Mouse (Mus musculus) granulocyte monocyte progenitor cell, adult 5-6 weeks (primary cell): ENCODE measurements around the gene Hepacam. TPM values are rescaled to one million over a fixed set of nuclear protein-coding genes. Genes with fewer than 3 reads are reported as not detected.
A peak's percentile ranks its signal among the peaks of the same experiment; 100 is the strongest.

Source experiments
- ATAC-seq: replicated peaks from 2 replicates; pipeline ENCODE4 v1.8.0; 2016; ENCODE audit warnings: mild to moderate bottlenecking, moderate TSS enrichment, inconsistent platforms; ENCODE audit not compliant: poor library complexity, severe bottlenecking
- total RNA-seq, 2 experiments: library from RNA; stranded (forward) in 1 of 2; stranded (reverse) in 1 of 2; fragments of 200-712, 200-1000 nt in 1 of 2; fragments of >200 nt in 1 of 2; fragmentation: Nextera tagmentation in 1 of 2; gene quantifications; 2 replicates each; pipeline ENCODE4 v1.2.3; 2014 to 2017

The Hepacam gene
- total RNA-seq, 2 experiments from 2014 or later: not detected

DNA sequence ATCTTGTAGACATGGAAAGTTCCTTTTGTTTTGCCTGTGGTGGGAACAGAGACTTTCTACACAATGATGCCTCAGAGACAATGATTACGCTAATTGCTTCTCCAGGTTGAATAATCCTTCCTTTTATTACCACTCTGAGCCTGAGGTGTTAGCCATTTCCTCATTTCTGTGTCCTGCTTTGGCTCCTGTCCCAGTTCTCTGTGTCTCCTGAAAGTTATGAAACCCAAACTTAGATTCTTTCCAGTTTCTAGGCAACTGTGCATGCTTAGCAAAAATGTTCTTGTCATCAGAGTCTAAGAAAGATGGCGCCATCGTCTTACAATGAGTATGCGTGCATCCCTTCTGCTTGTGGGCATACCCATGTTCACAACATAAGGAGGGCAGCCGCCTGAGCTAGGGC is 8.6 kb downstream of the Hepacam start:
- peak; percentile 72 for ATAC-seq

DNA sequence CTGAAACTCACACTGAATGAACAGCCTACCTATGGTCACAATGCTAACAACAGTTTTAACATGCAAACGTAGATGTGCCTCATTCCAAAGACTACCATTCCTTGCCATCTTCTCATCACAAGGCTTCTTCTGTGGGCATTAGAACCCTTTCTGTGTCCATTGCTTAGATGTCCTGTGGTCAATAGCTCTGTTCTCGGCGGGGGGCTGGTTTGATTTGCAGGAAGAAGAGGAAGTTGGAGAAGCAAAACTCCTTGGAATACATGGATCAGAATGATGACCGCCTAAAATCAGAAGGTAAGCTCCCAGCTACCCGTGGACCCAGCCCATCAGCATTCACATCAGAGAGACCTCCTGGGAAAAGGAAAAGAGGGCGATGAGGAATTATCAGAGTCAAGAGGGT is 16.0 kb downstream of the Hepacam start:
- no peak for ATAC-seq

DNA sequence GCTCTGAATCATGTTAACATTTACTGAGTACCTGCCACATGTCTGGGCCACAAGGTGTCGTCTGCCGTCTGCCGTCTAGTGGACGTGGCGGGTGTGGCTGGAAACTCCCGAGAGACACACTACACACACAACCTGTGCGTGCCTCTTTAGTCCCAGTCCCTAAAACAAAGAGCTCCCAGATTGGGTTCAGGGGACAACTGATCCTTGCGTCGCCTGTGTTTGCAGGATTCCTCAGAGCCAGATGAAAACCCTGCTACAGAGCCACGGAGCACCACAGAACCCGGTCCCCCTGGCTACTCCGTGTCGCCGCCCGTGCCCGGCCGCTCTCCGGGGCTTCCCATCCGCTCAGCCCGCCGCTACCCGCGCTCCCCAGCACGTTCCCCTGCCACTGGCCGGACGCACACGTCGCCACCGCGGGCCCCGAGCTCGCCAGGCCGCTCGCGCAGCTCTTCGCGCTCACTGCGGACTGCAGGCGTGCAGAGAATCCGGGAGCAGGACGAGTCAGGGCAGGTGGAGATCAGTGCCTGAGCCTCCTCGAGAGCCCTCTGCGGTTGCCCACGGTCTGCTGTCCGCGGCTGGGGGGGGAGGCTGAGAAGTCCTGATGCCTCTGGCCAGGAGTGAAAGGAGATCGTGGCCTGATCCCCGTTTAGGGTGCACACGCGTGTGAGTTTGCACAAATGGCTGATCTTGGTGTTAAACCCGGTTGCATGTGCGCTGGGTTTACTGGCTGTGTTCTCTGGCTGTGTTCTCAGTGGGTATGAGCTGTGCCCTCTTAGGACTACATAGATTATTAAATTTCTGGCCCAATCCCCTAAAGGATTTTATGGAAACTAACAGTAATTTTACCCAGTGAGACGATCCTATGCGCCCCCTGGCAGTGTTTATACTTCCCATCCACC is 17.4 kb downstream of the Hepacam start:
- peak; percentile 78 for ATAC-seq

- no peak for ATAC-seq
Observed at GRCm38 (mm10) chr9:37390891-37391290, 23.7 kb downstream of the Hepacam start.

DNA sequence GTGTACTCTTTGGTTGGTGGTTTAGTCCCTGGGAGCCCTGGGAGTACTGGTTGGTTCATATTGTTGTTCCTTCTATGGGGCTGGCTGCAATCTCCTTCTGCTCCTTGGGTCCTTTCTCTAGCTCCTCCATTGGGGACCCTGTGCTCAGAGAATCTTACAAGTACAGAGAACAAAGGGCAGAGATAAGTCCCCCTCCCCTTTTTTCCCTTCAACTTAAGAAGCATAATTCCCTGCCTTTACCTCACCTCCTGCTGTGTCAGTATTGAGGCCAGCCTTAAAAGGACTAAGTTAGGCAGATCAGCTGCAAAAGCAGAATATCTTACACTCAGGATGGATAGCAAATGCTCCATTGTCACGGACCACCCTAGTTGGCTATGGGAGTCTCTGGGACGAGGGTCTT is 24.9 kb downstream of the Hepacam start:
- no peak for ATAC-seq

DNA sequence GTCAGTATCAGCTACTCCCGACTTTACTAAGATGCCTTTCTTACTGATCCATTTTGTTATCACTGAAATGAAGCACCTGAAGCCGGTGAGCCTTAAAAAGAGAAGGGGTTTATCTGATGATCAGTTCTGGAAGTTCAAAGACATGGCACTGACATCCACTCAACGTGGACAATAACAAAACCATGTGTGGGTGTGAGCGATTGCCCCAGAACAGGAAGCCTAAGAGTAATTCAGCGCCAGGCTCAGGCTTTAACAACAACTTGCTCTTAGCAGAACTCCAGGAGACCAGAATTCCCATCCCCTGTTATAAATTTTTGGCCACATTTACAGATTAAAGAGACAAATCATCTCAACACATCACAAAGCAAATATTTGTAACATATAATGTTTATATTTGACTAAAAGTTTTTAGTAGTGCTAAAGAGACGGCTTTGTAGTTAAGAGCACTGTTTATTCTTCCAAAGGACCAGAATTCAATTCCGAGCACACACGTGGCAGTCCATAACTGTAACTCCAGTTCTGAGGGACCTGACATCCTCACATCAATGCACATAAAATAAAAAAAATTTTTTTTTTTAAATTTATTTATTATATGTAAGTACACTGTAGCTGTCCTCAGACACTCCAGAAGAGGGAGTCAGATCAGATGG is 26.5 kb downstream of the Hepacam start:
- ATAC-seq: no peak

GRCm38 (mm10) chr9:37400585-37400984 is 33.4 kb downstream of the Hepacam start:
- no peak for ATAC-seq

DNA sequence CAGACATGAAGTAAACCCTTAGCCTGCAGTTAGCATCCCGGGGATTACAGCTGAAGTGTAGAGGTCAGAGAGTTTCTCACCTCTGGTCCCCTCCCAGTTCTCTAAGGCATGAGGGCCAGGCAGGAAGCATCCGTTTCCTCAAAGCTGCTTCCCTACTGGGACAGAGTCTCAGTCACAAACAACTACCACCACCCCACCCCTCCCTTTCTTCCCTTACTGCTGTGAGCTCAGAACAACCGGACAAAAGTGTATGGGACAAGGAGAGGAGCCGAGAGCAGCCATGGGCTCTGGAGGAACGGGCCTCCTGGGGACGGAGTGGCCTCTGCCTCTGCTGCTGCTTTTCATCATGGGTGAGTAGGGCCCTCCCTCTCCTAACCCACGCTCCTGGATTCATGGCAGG is 34.7 kb downstream of the Hepacam start, which contains the start of gene Robo4:
TSS of gene Robo4 (plus strand) at position 96 of the 400 bp plus-strand sequence.
- ATAC-seq: peak; percentile 55

GRCm38 (mm10) chr9:37402501-37402900 is 35.4 kb downstream of the Hepacam start:
- no peak for ATAC-seq

- ATAC-seq: no peak
Observed at GRCm38 (mm10) chr9:37403011-37403410, 35.9 kb downstream of the Hepacam start.

DNA sequence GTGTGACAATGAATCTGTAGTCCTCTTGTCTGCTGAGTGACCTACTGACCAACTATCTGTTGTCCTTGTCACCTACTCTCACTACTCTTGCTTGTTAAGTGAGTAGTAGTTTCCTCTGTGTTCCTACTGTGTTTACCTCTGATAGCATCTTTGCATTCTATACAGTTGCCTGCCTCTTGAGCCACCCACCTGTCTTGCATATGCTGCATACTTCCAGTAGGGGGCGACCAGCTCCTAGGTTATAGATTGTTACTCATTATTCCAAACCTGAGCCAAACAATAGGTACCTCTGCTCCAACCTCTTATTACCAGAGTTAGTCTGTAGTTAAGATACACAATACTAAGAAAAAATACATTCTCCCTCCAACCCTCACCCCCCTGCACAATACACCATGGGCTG is 39.2 kb downstream of the Hepacam start:
- peak; percentile 77 for ATAC-seq

- no peak for ATAC-seq
Observed at GRCm38 (mm10) chr9:37407850-37408502, 40.8 kb downstream of the Hepacam start.

- ATAC-seq: no peak
Observed at GRCm38 (mm10) chr9:37409698-37410445, 42.7 kb downstream of the Hepacam start.

DNA sequence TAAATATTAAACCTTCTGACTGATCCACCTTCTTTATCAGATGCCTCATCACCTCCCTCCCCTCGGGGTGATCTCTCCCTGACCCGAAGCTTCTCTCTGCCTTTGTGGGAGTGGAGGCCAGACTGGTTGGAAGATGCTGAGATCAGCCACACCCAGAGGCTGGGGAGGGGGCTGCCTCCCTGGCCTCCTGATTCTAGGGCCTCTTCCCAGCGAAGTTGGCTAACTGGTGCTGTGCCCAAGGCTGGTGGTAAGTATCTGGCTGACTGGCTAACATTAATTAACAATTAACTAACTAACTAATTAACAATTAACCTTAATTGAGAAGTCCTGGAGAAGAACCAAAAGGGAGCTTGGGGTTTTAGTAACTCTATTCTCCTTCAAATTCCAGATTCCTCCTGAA is 45.8 kb downstream of the Hepacam start:
- no peak for ATAC-seq

- no peak for ATAC-seq
Observed at GRCm38 (mm10) chr9:37414666-37415065, 47.5 kb downstream of the Hepacam start.

DNA sequence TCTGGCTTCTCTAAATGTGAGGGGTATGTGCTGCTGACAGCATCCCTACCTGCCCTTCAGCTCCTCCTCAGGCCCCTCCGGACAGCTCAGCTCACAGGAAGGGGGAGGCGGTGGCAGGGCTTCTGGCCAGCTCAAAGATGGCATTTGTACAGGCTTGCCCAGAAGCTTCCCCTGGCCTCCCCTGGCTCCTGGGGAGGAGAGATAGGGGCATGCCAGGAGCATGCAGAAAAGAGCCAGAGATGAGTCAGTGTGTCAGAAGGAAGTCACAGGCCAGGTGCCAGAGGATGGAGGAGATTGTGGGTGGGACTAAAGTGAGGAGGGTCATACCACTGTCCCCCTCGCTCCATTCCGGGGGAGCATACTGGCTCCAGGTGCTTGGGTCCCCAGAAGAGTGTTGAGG is 51.6 kb downstream of the Hepacam start:
- ATAC-seq: no peak

DNA sequence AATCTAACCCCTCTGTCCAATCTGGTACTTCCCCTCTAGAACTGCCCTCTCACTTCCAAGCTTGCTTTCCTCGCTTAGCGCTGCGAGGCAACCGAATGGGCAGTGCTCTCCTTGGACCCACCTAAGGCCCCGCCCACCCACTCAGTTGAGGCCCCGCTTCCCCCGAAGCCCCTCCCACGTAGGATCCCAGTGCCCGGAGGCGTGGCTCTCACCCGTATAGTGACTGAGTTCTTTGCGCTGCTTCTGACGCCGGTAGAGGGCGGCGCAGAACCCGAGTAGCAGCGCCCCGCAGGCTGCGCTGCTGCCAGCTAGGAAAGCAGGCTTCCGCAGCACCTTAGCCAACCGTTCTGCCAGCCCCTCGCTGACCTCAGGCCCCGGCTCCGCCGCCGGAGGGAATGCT is 53.5 kb downstream of the Hepacam start:
- ATAC-seq: peak; percentile 87

DNA sequence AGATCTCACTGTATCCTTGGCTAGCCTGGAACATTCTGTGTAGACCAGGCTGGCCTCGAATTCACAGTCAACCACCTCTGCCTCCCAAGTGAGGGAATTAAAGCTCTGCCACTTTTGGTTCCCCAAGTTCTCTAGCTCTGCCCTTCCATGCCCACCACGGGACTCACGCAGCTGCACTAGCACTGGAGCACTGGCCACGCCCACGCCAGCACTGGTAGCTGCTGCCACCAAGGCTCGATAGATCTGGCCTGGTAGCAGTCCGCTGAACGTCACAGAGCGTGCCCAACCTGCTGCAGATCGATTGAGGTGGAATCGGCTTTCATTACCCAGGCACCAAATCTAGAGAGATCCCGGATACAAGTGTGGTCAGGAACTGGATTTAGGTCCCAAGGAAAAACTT is 54.1 kb downstream of the Hepacam start:
- peak; percentile 69 for ATAC-seq

GRCm38 (mm10) chr9:37429326-37429725 is 62.2 kb downstream of the Hepacam start:
- ATAC-seq: no peak

DNA sequence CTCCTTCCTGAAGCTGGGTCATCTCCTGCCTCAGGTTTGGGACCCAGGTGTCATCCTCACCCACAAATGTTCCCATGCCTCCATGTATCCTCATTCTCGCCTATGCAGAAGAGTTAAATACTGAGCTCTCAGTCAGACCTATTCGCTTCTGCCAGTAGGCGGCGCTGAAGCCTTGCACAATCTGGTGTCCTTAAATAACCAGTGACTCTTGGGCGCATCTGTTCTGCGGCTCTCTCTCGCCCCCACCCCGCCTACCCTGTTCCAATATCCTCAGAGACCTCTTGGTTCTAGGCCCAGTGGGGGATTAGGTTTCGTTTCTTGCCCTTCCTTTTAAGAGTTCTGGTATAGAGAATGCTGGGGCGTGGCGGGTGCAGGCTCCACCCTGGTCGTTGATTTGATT is 63.4 kb downstream of the Hepacam start:
- ATAC-seq: peak; percentile 82
